Mouse (Mus musculus) hindbrain, embryonic 10.5 days (tissue): Measurements from ENCODE around the gene Gga1. TPM values are rescaled to one million over a fixed set of nuclear protein-coding genes. Genes with fewer than 3 reads are reported as not detected.

Experiments
- DNase-seq: peaks from one replicate; pipeline ENCODE4 v3.0.0-alpha.2; 2017; ENCODE audit warnings: low spot score
- H3K27ac ChIP-seq: fragments of 300-500 bp; sonication (generic); 2 replicates; pipeline ENCODE4 v1.5.1; 2016; ENCODE audit warnings: mild to moderate bottlenecking, moderate library complexity
- H3K27me3 ChIP-seq: fragments of 300-500 bp; sonication (generic); 2 replicates; pipeline ENCODE4 v1.6.1; 2016; ENCODE audit warnings: mild to moderate bottlenecking; ENCODE audit not compliant: poor library complexity, insufficient read depth, severe bottlenecking
- H3K36me3 ChIP-seq: fragments of 300-500 bp; sonication (generic); 2 replicates; pipeline ENCODE4 v1.6.1; 2016; ENCODE audit warnings: mild to moderate bottlenecking, moderate library complexity
- H3K4me1 ChIP-seq: fragments of 300-500 bp; sonication (generic); replicated peaks from 2 replicates; pipeline ENCODE4 v1.6.1; 2016; ENCODE audit warnings: mild to moderate bottlenecking
- H3K4me3 ChIP-seq: fragments of 300-500 bp; sonication (generic); 2 replicates; pipeline ENCODE4 v1.5.1; 2016; ENCODE audit warnings: mild to moderate bottlenecking, moderate library complexity
- H3K9me3 ChIP-seq: fragments of 300-500 bp; sonication (generic); 2 replicates; pipeline ENCODE4 v1.6.1; 2016; ENCODE audit warnings: mild to moderate bottlenecking, moderate library complexity
- WGBS: fragments of 180-500 bp; shearing (Covaris S2); methylation state at CpG from one replicate; pipeline ENCODE4 v1.1.7; 2016; 5-methylcytosine and 5-hydroxymethylcytosine counted together
- polyA plus RNA-seq: library from polyadenylated mRNA; unstranded; fragments of >200 nt; fragmentation: Nextera tagmentation; extraction: Ambion mirVana; gene quantifications from 2 replicates; pipeline ENCODE4 v1.2.1, GENCODE M21; 2016

Gga1 gene
- polyA plus RNA-seq, 1 experiment from 2014 or later: 60.7 TPM

DNA sequence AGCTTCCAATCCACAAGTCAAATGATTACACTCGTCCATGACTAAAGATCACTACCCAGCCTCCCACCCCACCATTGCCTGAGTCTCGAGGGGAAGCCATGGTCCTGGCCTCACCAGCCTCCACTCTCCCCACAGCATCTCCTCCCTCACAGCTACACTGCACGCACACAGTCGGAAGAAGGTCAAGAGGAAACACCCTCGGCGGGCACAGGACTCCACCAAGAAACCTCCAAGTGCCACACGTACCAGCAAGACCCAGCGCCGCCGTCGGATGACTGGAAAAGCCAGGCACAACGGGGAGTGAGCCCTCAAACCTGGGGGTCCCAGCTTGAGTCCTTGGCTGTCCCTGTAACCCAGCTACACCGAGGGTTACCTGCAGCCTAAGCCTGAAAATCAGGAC lies 63.3 kb downstream of the Gga1 start:
- Histone ChIP-seq H3K27me3 (no peaks in the 10 kb centered on the region), H3K9me3 (no peaks in the 10 kb centered on the region), H3K4me1 (peaks cover 29% of the 10 kb centered on the region), H3K27ac (no peak overlapping the region), H3K36me3 (peaks cover 59% of the 10 kb centered on the region), H3K4me3 (no peak overlapping the region)
- no peak for DNase-seq
- 94% methylated on average over 13 of the region's 13 CpGs for WGBS

DNA sequence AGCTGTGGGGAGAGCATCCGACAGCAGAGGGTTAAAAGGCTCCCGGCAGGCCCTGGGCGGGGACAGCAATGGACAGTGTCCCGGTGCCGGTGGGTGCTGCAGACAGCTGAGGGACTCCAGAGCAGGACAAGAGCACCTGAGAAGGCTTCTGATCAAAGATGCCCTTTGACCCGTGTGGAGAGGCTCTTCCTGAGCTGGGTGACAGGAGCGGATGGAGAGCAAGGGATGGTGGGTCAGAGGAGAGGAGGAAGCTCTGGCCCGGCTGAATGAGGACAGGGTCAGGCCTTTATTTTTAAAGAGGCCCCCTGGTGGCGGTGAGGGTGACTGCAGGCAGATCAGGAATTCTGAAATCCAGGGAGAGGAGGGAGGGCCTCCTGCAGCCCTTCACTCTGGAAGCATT lies 65.7 kb downstream of the Gga1 start:
- DNase-seq: peak; percentile 85
- no peaks in the 10 kb centered on the region for H3K9me3 ChIP-seq
- peaks cover 18% of the 10 kb centered on the region for H3K4me1 ChIP-seq
- 4% methylated on average over 9 of the region's 9 CpGs for WGBS
- peaks cover 13% of the 10 kb centered on the region for H3K27me3 ChIP-seq
- peak overlapping the region; percentile 45 for H3K4me3 ChIP-seq
- H3K27ac ChIP-seq: peak overlapping the region; percentile 84
- H3K36me3 ChIP-seq: peaks cover 44% of the 10 kb centered on the region

Other genes starting within 250 kb of the Gga1 start
- 0.24 and 0.39 TPM in 2 replicates for gene Elfn2, start 158.4 kb upstream of the Gga1 start, polyA plus RNA-seq
- 71.6 and 79.0 TPM in 2 replicates for gene Mfng, start 103.7 kb upstream of the Gga1 start, polyA plus RNA-seq
- gene Card10, start 74.1 kb upstream of the Gga1 start, polyA plus RNA-seq: 4.3 and 4.5 TPM in 2 replicates
- gene Cdc42ep1, start 34.6 kb upstream of the Gga1 start, polyA plus RNA-seq: 19.2 and 19.4 TPM in 2 replicates
- not detected in 2 replicates for gene Lgals2, start 21.7 kb upstream of the Gga1 start, polyA plus RNA-seq
- gene Gm49510, start 22.5 kb downstream of the Gga1 start, polyA plus RNA-seq: 0.29 and 0.38 TPM in 2 replicates
- 23.8 and 24.7 TPM in 2 replicates for gene Sh3bp1, start 22.6 kb downstream of the Gga1 start, polyA plus RNA-seq
- gene Pdxp, start 36.7 kb downstream of the Gga1 start, polyA plus RNA-seq: 29.5 and 33.9 TPM in 2 replicates
- gene Lgals1, start 49.5 kb downstream of the Gga1 start, polyA plus RNA-seq: 305 and 403 TPM in 2 replicates
- gene Nol12, start 57.7 kb downstream of the Gga1 start, polyA plus RNA-seq: 64.1 and 68.0 TPM in 2 replicates
- gene Triobp, start 70.5 kb downstream of the Gga1 start, polyA plus RNA-seq: 45.8 and 48.0 TPM in 2 replicates
- 447 and 561 TPM in 2 replicates for gene H1f0, start 151.3 kb downstream of the Gga1 start, polyA plus RNA-seq
- gene Galr3, start 164.7 kb downstream of the Gga1 start, polyA plus RNA-seq: not detected in 2 replicates
- gene Ankrd54, start 185.7 kb downstream of the Gga1 start, polyA plus RNA-seq: 65.9 and 78.2 TPM in 2 replicates
- gene Eif3l, start 198.0 kb downstream of the Gga1 start, polyA plus RNA-seq: 238 and 262 TPM in 2 replicates
- 7.0 and 8.8 TPM in 2 replicates for gene Micall1, start 231.7 kb downstream of the Gga1 start, polyA plus RNA-seq